Mouse (Mus musculus) cortical plate, adult 2 months (tissue): Measurements from ENCODE around the gene Kcnj6. TPM values are rescaled to one million over a fixed set of nuclear protein-coding genes. Genes with fewer than 3 reads are reported as not detected.

Source experiments
- H3K27ac ChIP-seq: fragments of 200-500 bp; 2 replicates; pipeline ENCODE4 v1.5.1; 2012; ENCODE audit warnings: low read length, control low read depth, inconsistent platforms; ENCODE audit not compliant: insufficient read depth
- H3K4me1 ChIP-seq: fragments of 200-500 bp; 2 replicates; pipeline ENCODE4 v1.6.1; 2011; ENCODE audit warnings: low read length; ENCODE audit not compliant: control insufficient read depth, insufficient read depth
- H3K4me3 ChIP-seq: fragments of 200-500 bp; 2 replicates; pipeline ENCODE4 v1.5.1; 2011; ENCODE audit warnings: mild to moderate bottlenecking, low read length, control low read depth; ENCODE audit not compliant: insufficient read depth
- CTCF ChIP-seq: fragments of 200-500 bp; IDR thresholded peaks from 2 replicates; pipeline ENCODE4 v1.5.1; 2011; ENCODE audit warnings: mild to moderate bottlenecking, control low read depth, low read length; ENCODE audit not compliant: insufficient read depth; ENCODE audit errors: extremely low read depth
- POLR2A ChIP-seq: fragments of 200-500 bp; IDR thresholded peaks from 2 replicates; pipeline ENCODE4 v1.6.1; 2011; ENCODE audit warnings: mild to moderate bottlenecking, low read length, control low read depth; ENCODE audit not compliant: insufficient read depth; ENCODE audit errors: extremely low read depth
- polyA plus RNA-seq: library from polyadenylated mRNA; depleted of rRNA; stranded (reverse); fragments of >200 nt; gene quantifications from 2 replicates; pipeline ENCODE4 v1.2.3, GENCODE M21; 2012

Kcnj6 gene
- polyA plus RNA-seq, 1 experiment, result 20.4 TPM

DNA sequence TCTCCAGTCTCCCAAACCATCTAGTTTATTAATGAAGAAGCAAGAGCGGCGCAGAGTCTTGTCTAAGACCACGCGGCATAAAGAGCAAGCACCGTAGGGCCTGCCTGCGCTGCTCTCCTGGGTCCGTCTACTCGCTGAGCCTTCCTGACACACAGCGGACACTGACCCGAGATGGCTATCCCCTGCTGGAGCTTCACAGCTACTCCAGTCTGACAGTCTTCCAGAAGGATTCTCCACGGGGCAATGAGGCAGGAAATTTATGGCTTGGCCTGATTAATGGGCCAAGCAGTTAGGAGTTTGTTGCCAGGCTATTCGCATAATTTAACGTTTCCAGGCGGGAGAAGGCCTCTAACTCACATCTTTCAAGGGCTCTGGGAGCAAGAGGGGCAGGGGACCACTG, 283.0 kb downstream of the Kcnj6 start:
- no peak overlapping the region for H3K27ac ChIP-seq
- TF ChIP-seq CTCF (no peak), POLR2A (no peak)
- H3K4me1 ChIP-seq, result peaks cover 5% of the 10 kb centered on the region; the same call in 1 of the 2 replicates
- H3K4me3 ChIP-seq, result no peak overlapping the region

DNA sequence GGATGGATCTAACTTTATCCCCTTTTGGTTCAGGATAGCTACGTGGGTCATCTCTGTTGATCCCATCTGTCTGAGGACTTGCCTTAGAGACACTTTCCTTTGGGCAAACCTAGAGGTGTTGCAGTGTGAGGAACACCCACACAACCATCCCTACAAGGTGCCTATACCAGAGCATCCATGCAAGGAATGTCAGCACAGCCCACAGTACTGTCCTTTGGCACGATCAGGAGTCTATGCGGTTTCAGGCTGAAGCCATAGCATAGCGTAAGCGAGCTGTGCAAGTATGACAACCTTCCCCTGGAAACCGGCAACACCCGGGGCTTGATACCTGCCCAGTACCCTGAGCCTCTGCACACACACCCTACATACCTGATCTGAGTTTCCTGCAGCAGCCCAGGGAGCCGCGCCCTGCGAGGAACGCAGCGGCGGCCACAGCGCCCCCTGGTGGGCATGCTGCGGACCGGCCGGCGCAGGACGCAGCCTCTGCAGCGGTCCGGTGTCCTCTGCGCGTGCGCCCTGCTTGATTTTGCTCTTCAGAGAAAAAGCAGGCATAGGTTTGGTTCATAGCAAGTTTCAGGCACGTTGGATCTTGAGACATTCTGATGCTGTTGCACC, 283.9 kb downstream of the Kcnj6 start:
- Histone ChIP-seq H3K4me1 (peaks cover 4% of the 10 kb centered on the region; the same call in 1 of the 2 replicates), H3K4me3 (peak overlapping the region; percentile 55), H3K27ac (no peak overlapping the region)
- TF ChIP-seq CTCF (peak; percentile 58), POLR2A (no peak)

DNA sequence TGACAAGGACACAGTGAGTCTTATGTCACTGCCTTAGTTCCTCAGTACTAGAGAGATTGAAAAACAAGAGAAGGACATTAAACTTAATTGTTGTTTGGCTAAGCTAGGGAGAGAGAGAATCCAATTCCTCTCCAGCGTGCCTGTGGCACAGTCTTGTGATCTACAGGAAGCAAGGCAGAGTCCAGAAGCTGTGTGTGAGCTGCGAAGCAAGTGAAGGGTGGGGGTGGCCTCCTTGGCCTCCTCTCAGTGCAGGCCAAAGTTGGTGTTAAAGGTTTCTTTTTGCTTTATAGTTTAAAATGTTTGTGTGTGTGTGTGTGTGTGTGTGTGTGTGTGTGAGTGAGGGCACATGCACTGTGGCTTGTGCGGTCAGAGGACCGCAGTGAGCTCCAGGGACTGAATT, 295.5 kb downstream of the Kcnj6 start:
- Histone ChIP-seq H3K4me3 (no peak overlapping the region), H3K27ac (no peak overlapping the region), H3K4me1 (no peaks in the 10 kb centered on the region)
- TF ChIP-seq POLR2A (no peak), CTCF (no peak)

DNA sequence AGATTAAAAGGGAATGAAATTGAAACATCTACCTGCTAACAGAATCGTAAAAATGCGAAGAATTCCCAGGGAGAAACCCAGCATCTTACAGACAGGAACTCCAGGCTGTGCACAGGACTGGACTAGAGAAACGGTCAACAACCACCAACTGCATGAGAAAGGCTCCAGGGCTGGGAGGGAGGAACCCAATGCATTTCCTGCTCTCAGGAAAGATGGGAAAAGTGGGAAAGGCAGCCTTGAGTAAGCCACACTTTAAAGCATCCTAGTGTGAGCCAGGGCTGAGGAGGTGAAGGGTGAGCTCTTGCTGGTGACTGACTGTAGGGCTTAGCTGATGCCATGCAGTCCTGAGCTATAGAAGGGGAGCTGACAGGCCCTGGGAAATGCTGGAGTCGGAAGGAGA, 296.4 kb downstream of the Kcnj6 start:
- no peak overlapping the region for H3K4me3 ChIP-seq
- H3K4me1 ChIP-seq, result no peaks in the 10 kb centered on the region
- TF ChIP-seq CTCF, result no peak
- TF ChIP-seq POLR2A, result no peak
- H3K27ac ChIP-seq, result no peak overlapping the region
